Mouse (Mus musculus) olfactory bulb, adult 2 months (tissue): ENCODE measurements at regions not wholly inside any gene's neighbourhood (a gene's known extent, or its start where the extent isn't known, plus 50 kb on each side); places are given as distances from the start of the nearest gene placed in this dataset.

ENCODE experiments used
- CTCF ChIP-seq: fragments of 200-500 bp; IDR thresholded peaks from 2 replicates; pipeline ENCODE4 v1.5.1; 2012; ENCODE audit warnings: low read depth, mild to moderate bottlenecking, low read length, moderate library complexity; ENCODE audit not compliant: insufficient read depth
- POLR2A ChIP-seq: fragments of 200-500 bp; IDR thresholded peaks from 2 replicates; pipeline ENCODE4 v1.6.1; 2012; ENCODE audit warnings: mild to moderate bottlenecking, low read depth, low read length, moderate library complexity; ENCODE audit not compliant: insufficient read depth

GRCm38 (mm10) chr12:77854281-77855075 is 339.6 kb upstream of the Gm6657 start:
- no peak for TF ChIP-seq CTCF
- no peak for TF ChIP-seq POLR2A
